Mouse (Mus musculus) T-helper 17 cell (primary cell): ENCODE results near the gene Ckap4.

Experiments
- in situ Hi-C, 2 experiments: fragments of 300-600 bp; cut with MboI, MseI; formaldehyde crosslinking; loops; 1 replicate in 1 of 2; 2 replicates in 1 of 2; pipeline ENCODE4 v1.15.1; 2025; ENCODE audit warnings: high pct_unique_total_duplicates in 2 of 2

Gene Ckap4

DNA sequence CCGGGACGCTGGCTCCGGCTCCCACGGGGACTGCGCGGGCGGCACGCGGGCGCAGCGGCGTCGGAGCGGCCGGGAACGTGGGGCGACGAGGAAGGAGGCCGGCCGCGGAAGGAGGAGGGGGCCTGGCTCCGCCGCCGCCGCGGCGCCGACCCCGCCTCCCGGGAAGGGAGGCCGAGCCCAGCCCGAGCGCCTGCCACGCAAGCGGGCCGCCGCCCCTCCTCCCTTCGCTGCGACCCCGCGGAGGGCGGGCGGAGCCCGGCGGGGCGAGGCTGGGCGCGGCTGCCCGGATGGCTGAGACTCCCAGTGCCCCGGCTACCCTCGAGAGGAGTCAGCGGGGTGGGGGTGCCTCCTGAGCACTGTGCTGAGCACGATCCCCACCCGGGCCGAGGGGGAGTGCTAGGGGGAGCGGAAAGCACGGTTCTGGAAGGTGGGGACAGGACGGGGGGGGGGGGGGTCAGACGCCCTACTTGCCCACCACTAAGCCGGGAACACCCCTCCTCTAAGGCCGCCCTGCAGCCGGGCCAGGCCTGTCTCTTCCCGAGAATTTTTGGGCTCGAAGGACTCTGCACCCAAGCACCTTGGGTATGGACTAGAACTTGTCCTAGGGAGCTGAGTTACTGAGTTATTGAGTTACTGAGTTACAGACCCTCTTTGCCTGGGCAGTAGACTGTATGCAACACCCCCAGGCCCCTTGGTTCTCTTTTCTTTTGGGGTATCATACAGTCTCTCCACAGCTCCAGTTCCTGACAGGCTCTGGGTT lies at the start of gene Ckap4:
Ckap4 (minus strand) TSS at position 151 of the 760 bp plus-strand sequence.
- in situ Hi-C loops = no loop called here

DNA sequence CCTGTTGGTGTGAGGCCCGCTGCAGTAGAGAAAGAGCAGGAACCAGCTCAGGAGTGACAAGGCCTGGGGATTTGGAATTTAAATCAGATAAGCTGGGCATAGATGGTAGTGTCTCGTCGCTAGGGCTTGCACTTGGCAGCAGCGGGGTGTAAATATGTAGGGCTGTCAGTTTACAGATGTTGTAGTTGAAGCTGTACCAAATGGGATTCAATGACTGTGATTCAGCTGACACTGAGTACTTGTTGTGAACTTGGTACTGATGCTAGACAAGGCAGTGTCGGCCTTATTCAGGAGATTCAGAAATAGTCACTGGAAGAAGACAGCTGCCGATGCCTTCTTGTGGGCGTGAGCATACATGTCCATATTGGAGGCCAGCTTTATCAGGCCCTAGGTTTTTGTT lies 48.4 kb upstream of the Ckap4 start:
- in situ Hi-C loops = no loop called here

DNA sequence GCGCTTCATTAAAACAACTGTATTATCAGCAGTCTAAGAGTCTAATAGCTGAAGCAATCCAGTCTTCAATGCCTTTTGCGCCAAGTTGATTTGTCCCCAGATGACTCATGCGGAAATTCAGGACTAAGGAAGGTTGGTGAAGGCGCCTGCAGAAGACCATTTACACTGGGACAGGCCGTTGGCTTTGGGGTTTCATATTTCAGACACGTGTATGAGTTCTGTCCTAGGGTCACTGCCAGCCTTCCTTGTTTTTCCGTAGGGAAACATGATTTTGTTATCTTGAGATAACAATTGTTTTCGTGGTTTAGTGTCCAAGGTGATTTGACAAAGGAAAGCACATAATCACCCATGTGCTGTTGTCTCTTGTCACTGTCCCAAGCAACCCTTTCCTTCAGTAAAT lies 47.3 kb upstream of the Ckap4 start:
- in situ Hi-C loops = no loop called here

DNA sequence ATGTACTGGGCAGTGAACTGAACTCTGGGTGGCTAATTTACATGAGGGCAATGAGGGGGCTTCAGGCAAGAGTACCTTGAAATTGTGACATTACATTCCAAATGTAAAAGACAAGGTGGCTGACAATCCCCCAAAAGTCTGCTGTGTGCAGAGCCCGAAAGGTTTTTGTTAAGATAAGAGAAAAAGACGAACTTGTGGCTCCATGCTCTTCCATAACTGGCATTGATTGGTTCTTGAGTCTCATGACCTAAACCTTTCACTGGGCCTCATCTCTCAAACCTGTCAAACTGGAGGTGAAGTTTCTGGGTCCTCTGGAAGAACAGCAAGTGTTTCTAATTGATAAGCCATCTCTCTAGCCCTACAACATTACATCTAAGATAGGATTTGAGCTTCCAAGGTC lies 45.7 kb upstream of the Ckap4 start:
- in situ Hi-C loops = loop anchor here in 1 of 2 experiments (5.0 kb wide), 1 partner anchor 48 kb away; no protein-coding TSS in a partner anchor

DNA sequence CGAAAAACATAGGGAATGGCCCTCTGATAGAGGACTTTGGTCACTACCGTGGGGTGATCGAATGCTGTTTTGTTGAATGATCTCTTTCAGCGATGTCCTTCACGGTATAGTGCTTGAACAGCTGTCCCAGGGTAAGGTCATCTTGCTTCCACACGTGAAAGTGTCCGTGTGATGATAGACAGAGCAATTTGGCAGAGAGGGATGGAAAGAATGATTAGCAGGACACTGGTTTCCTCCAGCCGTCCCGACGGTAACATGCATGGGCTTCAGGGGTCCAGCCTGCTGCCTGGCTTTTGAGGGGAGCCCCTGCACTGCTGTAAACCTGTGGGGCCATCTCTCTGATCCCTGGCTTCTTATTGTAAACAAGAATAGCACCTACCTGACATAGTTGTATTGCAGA lies 44.9 kb upstream of the Ckap4 start:
- in situ Hi-C loops = loop anchor here in 1 of 2 experiments (5.0 kb wide), 1 partner anchor 49 kb away; no protein-coding TSS in a partner anchor

DNA sequence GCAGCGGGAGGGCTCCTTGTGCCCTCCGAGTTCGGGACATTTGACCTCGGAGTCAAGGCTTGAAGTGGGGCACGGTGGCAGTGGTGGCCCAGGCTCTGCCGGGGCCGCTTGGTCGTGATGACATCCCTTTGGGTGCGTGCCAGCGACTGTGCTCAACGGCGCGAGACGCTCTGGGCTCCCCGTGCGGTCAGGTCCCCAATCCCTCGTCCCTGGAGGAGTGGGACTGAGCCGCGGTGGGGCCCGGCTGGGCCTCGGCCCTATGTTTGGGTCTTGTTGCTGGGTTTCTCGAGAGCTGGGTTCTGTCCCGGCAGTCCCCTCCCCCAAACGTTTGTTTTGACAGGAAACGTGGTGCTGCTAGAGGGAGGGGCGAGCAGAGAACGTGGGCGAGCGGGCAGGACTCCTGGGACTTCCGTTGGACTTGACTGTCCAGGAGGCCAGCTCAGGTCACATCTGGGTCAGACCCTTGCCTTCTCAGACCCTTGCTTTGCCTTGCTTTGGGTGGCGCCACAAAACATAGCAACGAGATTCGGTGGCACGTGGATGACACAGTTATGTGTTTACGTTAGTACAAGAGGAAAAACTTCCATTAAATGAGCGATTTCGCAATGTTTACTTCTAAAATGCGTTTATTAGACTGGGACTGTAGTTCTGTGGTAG lies 43.3 kb upstream of the Ckap4 start:
- in situ Hi-C loops = loop anchor here in 1 of 2 experiments (5.0 kb wide), 1 partner anchor 50 kb away; no protein-coding TSS in a partner anchor

DNA sequence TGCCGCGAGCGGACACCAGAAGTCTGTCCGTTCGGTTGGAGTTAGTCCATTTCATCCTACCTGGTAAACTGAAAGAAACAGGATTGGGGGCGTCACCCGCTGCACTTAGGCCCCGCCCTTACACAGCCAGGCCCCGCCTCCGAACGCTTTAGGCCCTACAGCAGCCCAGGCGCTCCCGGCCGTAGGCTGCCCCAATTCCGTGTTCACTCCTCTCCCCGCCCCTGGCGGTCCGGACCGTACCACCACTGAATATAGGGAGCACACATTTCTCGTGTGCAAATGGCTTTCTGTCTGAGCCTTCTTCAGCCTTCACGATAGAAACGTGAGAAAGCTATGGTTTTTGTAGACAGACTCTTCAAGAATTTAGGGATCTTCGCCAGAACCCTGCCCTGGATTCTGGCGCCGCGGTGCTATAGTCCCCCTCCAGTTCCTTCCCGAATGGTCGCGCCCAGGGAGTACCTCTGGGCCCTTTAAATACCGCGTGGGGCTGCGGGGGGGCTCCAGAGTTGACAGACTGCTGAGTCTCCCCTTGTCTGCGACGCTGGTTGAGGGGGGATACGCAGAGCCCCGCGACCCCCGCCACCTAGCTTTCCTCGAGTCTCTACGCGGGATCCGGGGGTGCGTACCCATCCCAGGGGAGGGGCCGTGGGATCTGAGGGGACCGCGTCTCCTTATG lies 42.7 kb upstream of the Ckap4 start, which contains the start of gene Tcp11l2:
Tcp11l2 (plus strand) TSS at position 232 of the 676 bp plus-strand sequence.
- in situ Hi-C loops = loop anchor here in 1 of 2 experiments (5.0 kb wide), 1 partner anchor 51 kb away; no protein-coding TSS in a partner anchor

DNA sequence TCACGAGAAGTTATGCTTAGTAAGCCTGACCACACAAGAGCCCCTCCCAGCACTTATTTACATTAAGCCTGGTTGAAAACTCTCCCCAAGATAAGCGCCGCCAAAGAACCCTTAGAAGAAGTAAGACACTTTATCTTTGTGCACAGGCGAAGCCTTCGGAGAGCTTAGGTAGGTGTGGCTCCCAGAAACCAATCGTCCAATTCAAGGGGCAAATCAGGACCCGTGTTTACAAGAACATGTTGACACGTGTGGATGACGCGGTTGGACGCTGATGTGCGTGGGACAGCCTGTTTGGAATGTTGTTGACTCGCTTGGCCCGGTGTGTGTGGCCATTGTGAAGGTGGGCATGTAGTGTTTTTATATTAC lies 42.1 kb upstream of the Ckap4 start:
- in situ Hi-C loops = loop anchor here in 1 of 2 experiments (5.0 kb wide), 1 partner anchor 51 kb away; no protein-coding TSS in a partner anchor

DNA sequence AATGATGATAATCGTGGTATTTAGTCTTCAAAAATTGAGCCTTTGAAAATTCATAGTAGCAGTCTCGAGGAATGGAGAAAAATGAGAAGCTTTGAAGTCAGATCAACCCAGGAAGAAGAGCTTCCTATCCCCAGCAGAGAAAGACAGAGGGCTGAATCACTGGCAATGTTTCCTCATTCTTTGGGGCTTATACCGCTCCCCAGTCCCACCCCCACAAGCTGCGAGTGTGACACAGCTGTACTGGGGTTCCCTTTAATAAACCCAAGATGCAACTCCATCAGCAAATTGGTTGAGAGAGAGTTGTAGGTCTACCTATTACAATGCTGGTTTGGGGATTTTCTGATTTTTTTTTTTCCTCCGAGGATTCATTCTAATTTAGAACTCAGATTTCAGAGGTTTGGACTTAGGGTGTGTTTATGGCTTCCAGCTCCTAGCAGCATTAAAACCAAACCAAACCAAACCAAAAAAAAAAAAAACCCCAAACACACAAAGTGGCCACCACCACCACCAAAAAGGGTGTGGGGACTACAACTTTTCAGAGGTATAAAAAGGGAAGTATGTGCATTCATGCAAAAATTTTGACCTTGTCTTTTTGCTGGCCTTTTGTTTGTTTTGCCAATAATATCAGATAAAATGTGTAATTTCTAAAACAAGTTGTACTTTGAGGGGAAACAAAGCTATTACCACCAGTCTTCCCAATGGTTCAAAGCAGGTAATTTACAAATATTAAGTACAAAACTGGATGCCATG lies 40.0 kb upstream of the Ckap4 start:
- in situ Hi-C loops = no loop called here

DNA sequence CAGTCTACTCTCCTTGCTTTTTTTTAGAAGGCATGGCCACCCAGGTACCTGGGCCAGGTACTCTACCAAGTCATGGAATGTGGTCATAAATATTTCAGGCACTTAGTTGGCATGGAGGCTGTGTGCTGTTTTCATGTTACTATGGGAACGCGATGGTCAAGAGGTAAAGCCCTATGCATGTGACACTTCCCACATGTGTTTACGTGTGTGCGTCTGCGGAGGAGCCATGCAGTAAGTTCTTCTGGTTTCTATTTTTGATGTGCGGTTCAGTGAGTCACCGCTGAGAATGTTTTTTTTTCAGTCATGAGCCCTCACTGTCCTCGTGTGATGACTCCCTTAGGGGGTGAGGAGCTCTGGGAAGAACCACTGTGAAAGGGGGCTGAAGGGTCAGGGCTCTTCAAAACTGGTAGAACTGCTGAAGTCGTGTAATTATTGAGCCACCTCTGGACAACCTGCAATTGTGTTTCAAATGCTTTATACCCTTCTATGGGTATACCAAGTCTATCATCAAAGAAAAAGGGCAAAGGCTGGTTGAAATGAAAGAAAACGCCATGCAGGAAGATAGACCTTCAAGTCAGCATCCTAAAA lies 37.3 kb upstream of the Ckap4 start:
- in situ Hi-C loops = no loop called here

DNA sequence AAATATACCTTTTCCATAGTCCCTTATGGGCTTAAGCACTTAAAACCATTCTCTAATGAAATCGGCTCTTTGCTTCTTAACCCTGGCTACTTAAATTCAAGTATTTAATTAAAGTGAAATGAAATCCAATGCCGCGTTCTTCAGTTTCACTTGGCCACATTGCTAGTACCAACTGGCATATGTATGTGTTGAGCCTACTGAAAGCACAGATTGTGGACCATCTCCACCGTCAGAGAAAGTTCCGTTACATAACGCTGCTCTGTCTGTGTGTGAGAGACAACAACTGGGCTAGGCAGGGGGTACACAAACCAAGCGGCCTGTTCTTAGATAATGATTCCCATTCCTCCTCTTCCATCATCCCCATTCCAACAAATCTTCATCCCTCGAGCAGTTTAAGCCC lies 30.6 kb upstream of the Ckap4 start:
- in situ Hi-C loops = no loop called here

DNA sequence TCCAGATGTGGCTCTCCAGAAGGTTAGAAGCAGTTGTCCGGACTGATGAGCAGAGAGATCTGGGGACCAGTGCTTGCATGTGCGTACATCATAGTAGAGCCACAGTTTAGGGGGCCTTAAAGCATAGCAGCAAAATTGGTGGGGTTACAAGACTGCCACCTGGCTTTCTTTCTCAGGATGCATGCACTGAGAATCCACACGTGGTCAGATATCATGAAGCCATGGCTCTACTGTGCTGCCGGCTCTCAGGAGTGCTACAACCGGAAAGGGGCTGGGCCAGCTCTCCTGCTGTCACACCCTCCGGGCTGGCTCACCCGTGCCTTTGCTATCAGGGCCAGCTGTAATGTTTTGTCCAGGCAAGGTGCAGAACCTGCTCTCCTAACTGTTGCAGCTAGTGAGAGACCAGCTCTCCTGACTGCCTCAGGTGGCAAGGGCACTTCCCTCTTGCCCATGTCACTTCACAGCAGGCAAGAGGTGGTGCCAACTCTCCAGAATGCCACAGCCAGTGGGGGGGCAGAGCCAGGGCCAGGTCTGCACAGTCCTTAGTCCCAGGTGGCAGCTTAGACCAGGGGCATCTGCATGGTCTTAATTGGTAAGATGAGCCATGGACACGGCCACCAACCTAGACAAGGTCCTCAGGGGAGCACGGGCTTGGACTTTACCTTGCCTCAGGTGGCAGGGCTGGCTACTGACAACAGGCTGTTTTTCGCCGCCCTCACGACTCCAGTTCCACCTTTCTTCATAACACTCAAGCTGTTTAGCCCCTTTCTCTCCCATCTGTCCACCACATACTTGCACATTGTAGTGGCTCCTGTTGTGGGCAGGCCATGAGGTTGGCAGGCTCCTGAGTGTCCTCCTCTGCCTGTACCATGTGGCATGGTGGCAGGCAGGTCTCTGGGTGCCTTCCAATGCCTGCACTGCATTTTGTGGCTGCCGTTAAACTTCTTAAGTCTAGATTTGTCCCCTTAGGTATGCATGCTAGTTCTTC lies 29.0 kb upstream of the Ckap4 start:
- in situ Hi-C loops = no loop called here

DNA sequence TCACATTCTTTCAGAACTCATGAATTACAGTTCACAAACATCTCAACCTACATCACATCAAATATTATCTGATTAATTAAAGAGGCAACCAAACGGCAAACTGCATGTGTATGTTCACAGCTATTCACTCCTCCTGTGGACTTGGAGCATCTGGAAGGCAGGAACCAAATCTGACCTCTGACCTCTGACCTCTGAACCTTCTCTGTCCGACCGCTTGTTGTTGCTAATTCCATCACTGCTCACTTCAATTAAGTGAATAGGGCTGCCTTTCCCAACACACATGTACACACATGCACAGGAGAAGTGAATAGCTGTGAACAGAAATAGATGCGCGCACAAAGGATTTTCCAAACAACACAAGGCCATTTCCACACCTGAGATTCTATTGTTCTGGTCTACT lies 28.3 kb upstream of the Ckap4 start:
- in situ Hi-C loops = no loop called here

DNA sequence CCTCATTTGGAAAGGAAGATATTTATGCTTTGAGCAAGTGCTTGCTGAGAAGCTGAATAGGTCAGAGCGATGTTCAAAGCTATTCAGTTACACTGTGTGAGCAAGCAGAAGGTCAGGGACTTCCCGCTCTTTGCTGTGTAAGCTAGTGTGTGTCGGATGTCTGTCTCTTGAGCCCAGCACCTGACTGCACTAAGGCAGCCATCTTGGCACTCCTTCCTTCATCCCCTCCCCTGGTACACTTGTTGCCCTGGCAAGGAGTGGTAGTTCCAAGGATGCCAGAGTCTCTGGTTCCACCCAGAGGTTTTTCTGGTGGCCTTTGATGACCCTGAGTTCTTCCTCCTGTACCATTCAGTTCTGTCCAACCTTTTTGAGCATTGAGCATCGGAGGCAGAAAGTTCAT lies 26.1 kb upstream of the Ckap4 start:
- in situ Hi-C loops = no loop called here

DNA sequence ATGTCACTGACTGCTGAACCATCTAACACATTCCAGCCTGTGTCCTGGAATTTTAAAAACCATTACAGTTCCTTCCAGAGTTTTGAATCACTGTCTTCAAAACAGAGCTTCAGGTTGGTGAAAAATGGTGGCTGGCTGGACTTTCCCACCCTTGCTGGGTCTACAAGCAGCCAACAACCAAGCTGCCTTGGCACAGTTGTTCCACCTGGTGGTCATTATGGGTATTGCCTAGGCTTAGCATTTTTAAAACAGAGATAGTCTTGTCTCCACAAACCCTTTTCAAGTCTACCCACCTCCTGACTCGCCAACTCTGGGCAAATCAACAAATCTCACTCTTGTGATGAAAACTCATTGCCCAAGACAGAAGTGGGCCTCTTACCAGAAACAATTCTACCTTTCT lies 24.6 kb upstream of the Ckap4 start:
- in situ Hi-C loops = no loop called here

DNA sequence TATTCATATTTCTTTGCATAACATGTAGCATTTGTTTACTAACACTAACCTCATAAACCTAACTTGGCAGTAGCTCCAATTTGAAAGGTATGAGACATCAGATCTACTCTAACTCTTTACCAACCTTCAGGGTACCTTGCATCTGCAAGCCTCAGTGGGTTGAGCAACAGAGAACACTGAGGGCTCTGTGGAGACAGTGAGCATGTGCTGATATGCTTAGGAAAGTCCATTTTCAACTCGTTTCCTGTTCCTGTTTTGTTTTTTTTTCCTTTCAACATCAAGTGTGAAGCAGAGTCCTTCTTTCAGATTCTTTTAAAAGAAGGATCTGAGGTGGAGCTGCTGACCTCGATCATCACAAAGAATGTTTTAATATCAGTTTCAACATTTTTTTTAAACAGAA lies 22.3 kb upstream of the Ckap4 start:
- in situ Hi-C loops = no loop called here

DNA sequence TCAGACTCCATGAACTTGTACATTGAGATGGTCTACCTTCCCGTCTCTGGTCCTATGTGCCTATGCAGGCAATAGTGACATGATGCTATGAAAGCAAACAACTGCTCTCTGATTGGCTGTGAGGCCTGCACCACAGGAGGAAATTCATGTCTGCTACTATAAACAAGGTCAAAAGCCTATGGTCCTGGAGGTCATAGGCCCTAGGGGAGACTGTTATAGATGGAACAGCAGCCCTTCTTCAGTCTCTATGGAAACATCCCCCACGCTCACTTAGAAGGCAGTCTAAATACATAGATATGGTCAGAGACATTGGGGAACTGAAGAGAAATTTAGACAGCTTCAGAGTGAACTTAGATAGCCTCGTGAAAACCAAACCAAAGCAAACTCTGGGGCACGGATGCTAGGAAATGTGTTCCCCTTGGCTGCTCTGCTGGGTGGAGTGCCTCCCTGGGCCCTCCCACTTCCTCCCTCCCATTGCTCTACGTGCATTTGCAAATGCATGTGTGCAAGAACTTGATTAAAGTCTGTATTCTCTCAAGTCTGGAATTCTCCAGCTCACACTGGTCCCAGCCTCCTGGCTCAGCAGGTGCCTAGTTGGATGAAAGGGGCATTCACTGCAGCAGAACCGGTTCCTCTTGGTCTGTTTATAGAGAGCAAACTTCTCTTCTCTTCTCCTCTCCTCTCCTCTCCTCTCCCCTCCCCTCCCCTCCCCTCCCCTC lies 20.6 kb upstream of the Ckap4 start:
- in situ Hi-C loops = no loop called here

DNA sequence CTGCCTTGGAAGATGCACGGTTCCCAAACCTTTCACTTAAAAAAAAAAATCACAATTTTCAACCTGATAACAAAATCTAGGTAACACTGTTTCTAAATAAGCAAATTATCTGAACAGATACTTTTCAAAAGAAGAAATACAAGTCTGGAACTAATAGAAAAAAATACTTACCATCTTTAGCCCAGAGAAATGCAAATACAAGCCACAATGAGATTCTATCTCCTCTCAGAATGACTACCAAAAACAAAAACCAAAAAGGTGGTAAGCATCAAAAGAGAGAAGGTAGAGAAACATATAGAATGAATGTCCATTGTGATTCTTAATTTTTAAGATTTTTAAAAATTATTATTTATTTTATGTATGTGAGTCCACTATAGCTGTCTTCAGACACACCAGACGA lies 18.6 kb upstream of the Ckap4 start:
- in situ Hi-C loops = no loop called here

DNA sequence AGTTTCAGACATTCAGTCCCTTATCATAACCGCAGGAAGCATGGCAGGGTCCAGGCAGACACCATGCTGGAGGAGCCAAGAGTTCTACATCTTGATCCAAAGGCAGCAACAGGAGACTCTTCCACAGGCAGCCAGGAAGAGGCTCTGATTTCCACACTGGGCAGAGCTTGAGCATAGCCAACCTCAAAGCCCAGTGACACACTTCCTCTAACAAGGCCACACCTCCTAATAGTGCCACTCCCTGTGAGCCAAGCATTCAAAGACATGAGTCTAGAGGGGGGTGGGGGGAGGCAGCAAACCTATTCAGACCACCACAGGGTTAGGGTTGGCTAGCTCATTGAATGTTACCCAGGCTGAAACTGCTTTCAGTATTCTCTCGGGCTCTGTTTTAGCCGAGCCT lies 18.0 kb upstream of the Ckap4 start:
- in situ Hi-C loops = no loop called here
